Mouse (Mus musculus): ENCODE results near the gene Cdkal1.

- TF ChIP-seq CTCF (IDR thresholded peaks at IDR 0.05; ENCODE audit: control insufficient read depth, insufficient read depth, insufficient read length) (no peak), MYOD1 (IDR thresholded peaks at IDR 0.05; ENCODE audit: control insufficient read depth, insufficient read length, low read depth) (no peak), CEBPB (IDR thresholded peaks at IDR 0.05; ENCODE audit: low read depth) (no peak), USF1 (IDR thresholded peaks at IDR 0.05; ENCODE audit: low read depth) (no peak), MYOG (IDR thresholded peaks at IDR 0.05; ENCODE audit: control insufficient read depth, extremely low read depth, insufficient read length) (no peak), MAX (IDR thresholded peaks at IDR 0.05) (no peak), FOSL1 (IDR thresholded peaks at IDR 0.05; ENCODE audit: insufficient read depth, low read length, poor library complexity, severe bottlenecking) (no peak)
These were observed 147.9 kb downstream of the Cdkal1 start for GRCm38 (mm10) chr13:29707620-29708019.
